In the genomic region with DNA sequence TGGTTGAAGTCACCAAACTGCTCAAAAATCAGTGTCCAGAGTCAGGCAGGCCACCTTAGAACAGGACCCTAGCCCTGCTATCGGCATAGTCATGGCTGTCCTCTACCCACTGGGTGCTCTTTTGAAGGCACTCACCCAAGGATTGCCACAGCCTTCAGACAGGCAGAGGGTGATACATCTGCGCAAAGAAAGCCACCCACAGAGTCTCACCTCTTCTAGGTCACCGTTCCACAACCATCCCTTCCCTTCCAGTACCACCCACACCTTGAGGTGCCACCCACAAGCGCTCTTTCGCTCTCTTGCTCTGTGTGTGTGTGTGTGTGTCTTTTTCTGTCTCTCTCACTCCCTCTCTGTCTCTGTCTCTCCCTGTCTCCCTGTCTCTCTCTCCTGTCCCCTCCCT, we compare ENCODE assay signal across 26 mouse cellular contexts.
DNase-seq lines count a peak whose midpoint lies in the region; ATAC-seq lines count a peak whose summit lies in the region.
"Had no signal": no experiment of that assay in that cellular context is flagged by ENCODE, and none has a peak within 500 bp of the region (broad histone marks: within the 10 kb centered on the region; RNA-seq: fewer than 3 reads in every experiment).

No protein-coding gene starts in this region.

- H3K4me3 ChIP-seq in hindbrain, embryonic 12.5 days: no peak overlapping the region
- H3K4me3 ChIP-seq: embryonic facial prominence, embryonic 13.5 days; heart, embryonic 13.5 days; limb, embryonic 12.5 days; liver, embryonic 12.5 days; neural tube, embryonic 13.5 days had no signal

- peak; percentile 84 for ATAC-seq in frontal cortex, adult (ENCODE audit: low TSS enrichment)
- peak; percentile 48 for ATAC-seq in CD4-positive, CD25-positive, alpha-beta regulatory T cell, adult 4 months
- peak; percentile 56 for ATAC-seq in inflammation-experienced regulatory T-cells, adult 6 months
- ATAC-seq in hindbrain, embryonic 12.5 days (ENCODE audit: low FRiP score): no peak
- ATAC-seq: forebrain, postnatal 0 days; hindbrain, embryonic 16.5 days; liver, embryonic 12.5 days had no signal

- H3K4me2 ChIP-seq in hindbrain, embryonic 12.5 days (replicated peaks): no peak overlapping the region
- H3K4me2 ChIP-seq: embryonic facial prominence, embryonic 13.5 days; heart, embryonic 13.5 days; limb, embryonic 12.5 days; liver, embryonic 12.5 days; neural tube, embryonic 13.5 days had no signal

- WGBS in hindbrain, embryonic 12.5 days: 86% methylated on average over 5 of the region's 5 CpGs

- H3K9ac ChIP-seq in hindbrain, embryonic 12.5 days: no peak overlapping the region
- H3K9ac ChIP-seq: embryonic facial prominence, embryonic 13.5 days; forebrain, postnatal 0 days; heart, embryonic 13.5 days; limb, embryonic 12.5 days; liver, embryonic 12.5 days; neural tube, embryonic 13.5 days had no signal

- no peak overlapping the region for H3K27ac ChIP-seq in hindbrain, embryonic 12.5 days
- H3K27ac ChIP-seq: embryonic facial prominence, embryonic 13.5 days; heart, embryonic 13.5 days; kidney, postnatal 0 days; limb, embryonic 12.5 days; liver, embryonic 12.5 days; neural tube, embryonic 13.5 days had no signal

- no peaks in the 10 kb centered on the region for H3K36me3 ChIP-seq in hindbrain, embryonic 12.5 days
- H3K36me3 ChIP-seq: embryonic facial prominence, embryonic 13.5 days; heart, embryonic 13.5 days; limb, embryonic 12.5 days; liver, embryonic 12.5 days; neural tube, embryonic 13.5 days had no signal

- peaks cover 8% of the 10 kb centered on the region; the same call in 1 of the 2 replicates for H3K4me1 ChIP-seq in hindbrain, embryonic 12.5 days
- H3K4me1 ChIP-seq: heart, embryonic 13.5 days; liver, embryonic 12.5 days had no signal

- no peaks in the 10 kb centered on the region for H3K27me3 ChIP-seq in hindbrain, embryonic 12.5 days
- H3K27me3 ChIP-seq: embryonic facial prominence, embryonic 13.5 days; limb, embryonic 12.5 days; liver, embryonic 12.5 days had no signal

- intact Hi-C loops in heart, postnatal 14 days (cut with DNase I): no loop called here

- DNase-seq in frontal cortex, postnatal 14 days (ENCODE audit: low spot score in 2 of 2): no peak
- peak; percentile 64 for DNase-seq in thymus, postnatal 0 days (ENCODE audit: low spot score)
- no peak for DNase-seq in heart, postnatal 14 days
- no peak for DNase-seq in layer of hippocampus, postnatal 14 days (ENCODE audit: low spot score in 2 of 2)
- DNase-seq: adrenal gland, adult 2 months; cerebellum, adult 9-10 months; forebrain, postnatal 0 days; gastrocnemius, postnatal 10 days; heart, adult 18-20 months; heart, postnatal 4 days; kidney, adult 18-20 months; layer of hippocampus, postnatal 36 days; lung, adult 2 months; right cerebral cortex, postnatal 14 days; spleen, adult 18-20 months had no signal

- H3K9me3 ChIP-seq in hindbrain, embryonic 12.5 days (replicated peaks): no peaks in the 10 kb centered on the region
- H3K9me3 ChIP-seq: embryonic facial prominence, embryonic 13.5 days; heart, embryonic 13.5 days; limb, embryonic 12.5 days; liver, embryonic 12.5 days; neural tube, embryonic 13.5 days had no signal
